Mouse (Mus musculus): Measurements from ENCODE around the gene Ppard. TPM values are rescaled to one million over a fixed set of nuclear protein-coding genes. Genes with fewer than 3 reads are reported as not detected.

Gene Ppard
- total and polyA plus RNA-seq, 2 experiments from 2014 or later, result 1.5 to 7.7 TPM

DNA sequence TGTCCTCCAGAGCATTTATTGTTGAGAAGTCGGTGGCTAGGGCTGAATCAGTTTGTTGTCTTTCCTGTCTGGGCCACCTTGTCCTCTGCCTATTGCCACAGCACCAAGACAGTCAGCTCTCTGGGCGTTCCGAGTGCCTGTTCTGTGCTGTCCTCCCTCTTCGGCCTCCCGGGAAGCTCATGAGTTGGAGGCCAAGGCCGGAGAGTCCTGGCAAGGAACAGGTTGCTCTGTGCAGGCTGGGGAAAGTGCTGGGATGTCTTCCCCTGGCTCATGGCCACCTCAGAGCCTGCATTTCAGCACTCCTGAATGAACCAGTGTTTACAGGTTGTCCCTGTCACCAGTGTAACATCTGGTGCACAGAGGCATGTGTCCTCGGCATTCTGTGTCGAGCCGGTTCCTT lies 39.8 kb downstream of the Ppard start:
- H3K4me2 ChIP-seq (ENCODE audit: low read depth, low read length, poor library complexity, severe bottlenecking), result no peak overlapping the region
- no peak overlapping the region for H3K4me3 ChIP-seq (ENCODE audit: low read depth, low read length)
- H3K27me3 ChIP-seq (ENCODE audit: insufficient read depth, low read length), result no peaks in the 10 kb centered on the region
- ATAC-seq (ENCODE audit: low FRiP score), result no peak
- no peak overlapping the region for H3K27ac ChIP-seq (ENCODE audit: low read depth, low read length)
- no peaks in the 10 kb centered on the region for H3K4me1 ChIP-seq (ENCODE audit: insufficient read depth, low read length)
- WGBS, result 87% methylated on average over 9 of the region's 9 CpGs
- no peak overlapping the region for H3K9ac ChIP-seq (replicated peaks; ENCODE audit: low read length, poor library complexity, severe bottlenecking)
- TF ChIP-seq CTCF (IDR thresholded peaks at IDR 0.05), result no peak
- no peak for DNase-seq (ENCODE audit: low spot score)
- H3K36me3 ChIP-seq (ENCODE audit: insufficient read depth, low read length), result no peaks in the 10 kb centered on the region
- no peaks in the 10 kb centered on the region for H3K9me3 ChIP-seq (ENCODE audit: low read length)

DNA sequence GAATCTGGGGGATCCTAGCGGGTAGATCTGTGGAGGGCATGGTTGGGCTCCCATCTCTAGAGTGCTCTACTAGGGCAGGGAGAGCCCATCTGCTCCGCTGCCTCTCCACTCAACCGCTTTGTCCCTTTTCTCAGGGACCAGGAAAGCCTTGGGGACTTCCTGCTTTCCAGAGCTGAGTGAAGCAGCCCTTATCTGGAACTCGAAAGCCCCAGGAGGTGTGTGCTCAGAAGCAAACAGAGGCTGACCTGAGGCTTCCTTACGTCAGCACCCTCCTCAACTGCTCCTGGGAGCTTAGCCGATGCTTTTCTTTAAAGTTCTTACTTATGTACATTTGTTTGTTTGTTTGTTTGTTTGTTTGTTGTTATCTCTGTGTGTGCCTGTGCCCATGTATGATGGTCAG lies 40.3 kb downstream of the Ppard start:
- Histone ChIP-seq H3K9ac (replicated peaks; ENCODE audit: low read length, poor library complexity, severe bottlenecking) (no peak overlapping the region), H3K27ac (ENCODE audit: low read depth, low read length) (no peak overlapping the region; the same call in 1 of the 2 replicates), H3K4me1 (ENCODE audit: insufficient read depth, low read length) (no peaks in the 10 kb centered on the region), H3K27me3 (ENCODE audit: insufficient read depth, low read length) (no peaks in the 10 kb centered on the region), H3K4me3 (ENCODE audit: low read depth, low read length) (no peak overlapping the region), H3K36me3 (ENCODE audit: insufficient read depth, low read length) (no peaks in the 10 kb centered on the region), H3K9me3 (ENCODE audit: low read length) (no peaks in the 10 kb centered on the region), H3K4me2 (ENCODE audit: low read depth, low read length, poor library complexity, severe bottlenecking) (no peak overlapping the region)
- no peak for DNase-seq (ENCODE audit: low spot score)
- no peak for ATAC-seq (ENCODE audit: low FRiP score)
- WGBS, result 76% methylated on average over 6 of the region's 6 CpGs
- no peak for TF ChIP-seq CTCF (IDR thresholded peaks at IDR 0.05)

DNA sequence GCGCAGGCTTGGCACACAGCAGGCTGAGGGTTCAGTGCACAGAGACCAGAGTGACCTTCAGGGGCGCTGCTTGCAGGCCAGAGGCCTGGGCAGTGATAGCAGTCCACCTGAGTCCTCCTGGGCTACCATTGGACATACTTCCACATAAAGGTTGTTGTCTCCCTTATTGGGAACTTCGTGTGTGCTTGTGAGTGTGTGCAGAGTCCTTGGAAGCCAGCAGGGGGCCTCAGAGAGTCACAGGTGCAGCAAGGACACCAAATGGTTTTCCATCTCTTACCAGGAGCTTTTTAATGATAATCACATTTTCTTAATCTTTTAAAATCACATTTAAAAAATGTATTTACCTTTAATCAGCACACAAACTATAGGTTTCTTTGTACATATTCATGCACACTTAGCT lies 42.2 kb downstream of the Ppard start:
- no peak overlapping the region for H3K4me3 ChIP-seq (ENCODE audit: low read depth, low read length)
- DNase-seq (ENCODE audit: low spot score), result no peak
- 75% methylated on average over 3 of the region's 3 CpGs for WGBS

DNA sequence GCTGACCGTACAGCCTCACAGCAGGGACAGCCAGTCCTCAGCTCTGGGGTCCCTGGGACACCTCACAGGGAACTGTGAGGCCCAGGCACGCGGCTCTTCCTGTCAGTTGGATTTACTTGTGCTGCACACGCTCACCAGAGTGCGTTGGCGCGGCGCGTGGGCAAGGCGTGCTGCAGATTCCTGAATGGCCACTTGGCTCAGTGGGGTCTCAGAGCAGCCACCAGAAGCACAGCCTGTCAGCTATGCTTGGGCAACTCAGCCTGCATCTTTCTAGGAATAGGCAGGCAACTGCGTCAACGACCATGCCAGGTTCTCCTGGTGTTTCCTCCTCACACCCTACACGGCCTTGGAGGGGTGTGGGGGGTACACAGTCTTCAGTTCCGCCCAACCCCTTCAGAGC lies 44.7 kb downstream of the Ppard start:
- WGBS, result 86% methylated on average over 14 of the region's 14 CpGs
- no peak overlapping the region for H3K9ac ChIP-seq (replicated peaks; ENCODE audit: low read length, poor library complexity, severe bottlenecking)
- H3K36me3 ChIP-seq (ENCODE audit: insufficient read depth, low read length), result no peaks in the 10 kb centered on the region
- H3K9me3 ChIP-seq (ENCODE audit: low read length), result no peaks in the 10 kb centered on the region
- H3K27me3 ChIP-seq (ENCODE audit: insufficient read depth, low read length), result no peaks in the 10 kb centered on the region
- no peak overlapping the region for H3K4me3 ChIP-seq (ENCODE audit: low read depth, low read length)
- no peaks in the 10 kb centered on the region for H3K4me1 ChIP-seq (ENCODE audit: insufficient read depth, low read length)
- DNase-seq (ENCODE audit: low spot score) (no peak), ATAC-seq (ENCODE audit: low FRiP score) (no peak)
- no peak overlapping the region for H3K27ac ChIP-seq (ENCODE audit: low read depth, low read length)
- no peak overlapping the region for H3K4me2 ChIP-seq (ENCODE audit: low read depth, low read length, poor library complexity, severe bottlenecking)
- TF ChIP-seq CTCF (IDR thresholded peaks at IDR 0.05), result no peak

More for the DNA sequence above, 42.2 kb downstream of the Ppard start:
- no peaks in the 10 kb centered on the region for H3K9me3 ChIP-seq (ENCODE audit: low read length)
- H3K9ac ChIP-seq (replicated peaks; ENCODE audit: low read length, poor library complexity, severe bottlenecking), result no peak overlapping the region
- no peaks in the 10 kb centered on the region for H3K4me1 ChIP-seq (ENCODE audit: insufficient read depth, low read length)
- H3K36me3 ChIP-seq (ENCODE audit: insufficient read depth, low read length), result no peaks in the 10 kb centered on the region
- no peaks in the 10 kb centered on the region for H3K27me3 ChIP-seq (ENCODE audit: insufficient read depth, low read length)
- H3K4me2 ChIP-seq (ENCODE audit: low read depth, low read length, poor library complexity, severe bottlenecking), result no peak overlapping the region
- TF ChIP-seq CTCF (IDR thresholded peaks at IDR 0.05), result peak; percentile 42
- no peak for ATAC-seq (ENCODE audit: low FRiP score)
- no peak overlapping the region for H3K27ac ChIP-seq (ENCODE audit: low read depth, low read length)

DNA sequence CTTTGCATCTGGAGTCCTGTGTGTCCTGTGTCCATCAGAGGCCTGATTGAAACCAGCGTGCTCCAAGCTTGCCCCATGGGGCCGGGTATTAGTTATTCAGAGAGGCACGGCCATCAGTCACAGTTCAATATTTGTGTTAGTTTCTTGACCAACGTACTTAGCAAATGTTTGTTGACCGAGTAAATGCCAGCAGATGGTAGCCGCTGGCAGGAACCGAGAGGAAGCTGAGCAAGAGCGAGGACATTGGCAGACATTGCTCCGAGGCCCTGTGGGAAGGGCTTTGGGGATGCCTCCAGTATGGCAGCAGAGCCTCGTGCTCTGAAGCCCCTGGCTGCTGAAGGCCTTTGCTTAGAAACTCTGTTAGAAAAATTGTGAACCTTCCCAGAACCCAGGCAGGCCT lies 45.2 kb downstream of the Ppard start:
- H3K4me2 ChIP-seq (ENCODE audit: low read depth, low read length, poor library complexity, severe bottlenecking), result no peak overlapping the region
- H3K27me3 ChIP-seq (ENCODE audit: insufficient read depth, low read length), result no peaks in the 10 kb centered on the region
- TF ChIP-seq CTCF (IDR thresholded peaks at IDR 0.05), result no peak
- 73% methylated on average over 10 of the region's 10 CpGs for WGBS
- DNase-seq (ENCODE audit: low spot score) (no peak), ATAC-seq (ENCODE audit: low FRiP score) (no peak)
- no peak overlapping the region for H3K4me3 ChIP-seq (ENCODE audit: low read depth, low read length)
- no peaks in the 10 kb centered on the region for H3K36me3 ChIP-seq (ENCODE audit: insufficient read depth, low read length)
- no peaks in the 10 kb centered on the region for H3K4me1 ChIP-seq (ENCODE audit: insufficient read depth, low read length)
- no peaks in the 10 kb centered on the region for H3K9me3 ChIP-seq (ENCODE audit: low read length)
- H3K9ac ChIP-seq (replicated peaks; ENCODE audit: low read length, poor library complexity, severe bottlenecking), result no peak overlapping the region
- H3K27ac ChIP-seq (ENCODE audit: low read depth, low read length), result no peak overlapping the region

DNA sequence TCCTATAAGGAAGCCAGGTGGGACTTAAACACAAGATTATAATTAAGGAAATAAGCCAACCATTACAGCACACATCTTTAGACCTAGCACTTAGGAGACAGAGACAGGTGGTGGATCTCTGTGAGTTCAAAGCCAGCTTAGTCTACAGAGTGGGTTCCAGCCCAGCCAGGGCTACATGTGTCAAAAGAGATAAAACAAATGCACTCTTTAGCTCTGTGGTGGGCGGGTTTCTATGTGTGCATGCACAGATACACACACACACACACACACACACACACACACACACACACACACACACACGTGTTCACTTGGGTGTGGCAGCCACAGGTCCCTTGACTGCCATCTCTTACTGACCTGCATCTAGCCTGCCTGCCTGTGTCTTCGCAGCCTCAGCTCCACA lies 45.7 kb downstream of the Ppard start:
- no peaks in the 10 kb centered on the region for H3K27me3 ChIP-seq (ENCODE audit: insufficient read depth, low read length)
- TF ChIP-seq CTCF (IDR thresholded peaks at IDR 0.05), result no peak
- DNase-seq (ENCODE audit: low spot score) (no peak), ATAC-seq (ENCODE audit: low FRiP score) (no peak)
- H3K4me3 ChIP-seq (ENCODE audit: low read depth, low read length), result no peak overlapping the region
- no peak overlapping the region for H3K4me2 ChIP-seq (ENCODE audit: low read depth, low read length, poor library complexity, severe bottlenecking)
- WGBS, result 97% methylated on average over 3 of the region's 3 CpGs
- H3K36me3 ChIP-seq (ENCODE audit: insufficient read depth, low read length), result no peaks in the 10 kb centered on the region
- no peak overlapping the region for H3K27ac ChIP-seq (ENCODE audit: low read depth, low read length)
- no peak overlapping the region for H3K9ac ChIP-seq (replicated peaks; ENCODE audit: low read length, poor library complexity, severe bottlenecking)
- H3K4me1 ChIP-seq (ENCODE audit: insufficient read depth, low read length), result no peaks in the 10 kb centered on the region
- no peaks in the 10 kb centered on the region for H3K9me3 ChIP-seq (ENCODE audit: low read length)

All from midbrain, postnatal 0 days (tissue).